Mouse (Mus musculus): ENCODE data around the gene Zfand6. TPM values are rescaled to one million over a fixed set of nuclear protein-coding genes. Genes with fewer than 3 reads are reported as not detected.

Zfand6 gene
- polyA plus RNA-seq, 1 experiment from 2014 or later: 178 TPM

GRCm38 (mm10) chr7:84618951-84619350 is 70.8 kb downstream of the Zfand6 start:
- Histone ChIP-seq H3K36me3 (ENCODE audit: control insufficient read depth, insufficient read depth) (peaks cover 24% of the 10 kb centered on the region), H3K27ac (ENCODE audit: low read depth, low read length) (no peak overlapping the region), H3K4me2 (replicated peaks; ENCODE audit: low read depth) (no peak overlapping the region), H3K27me3 (replicated peaks; ENCODE audit: control insufficient read depth, insufficient read depth, low read length) (no peaks in the 10 kb centered on the region), H3K9me3 (ENCODE audit: control insufficient read depth) (no peaks in the 10 kb centered on the region), H3K4me1 (replicated peaks; ENCODE audit: control insufficient read depth, insufficient read depth, low read length) (no peaks in the 10 kb centered on the region), H3K9ac (ENCODE audit: low read depth, low read length) (no peak overlapping the region), H3K4me3 (ENCODE audit: low read depth, low read length) (no peak overlapping the region)
- no peak for TF ChIP-seq CTCF (IDR thresholded peaks at IDR 0.05; ENCODE audit: low read depth)
- ATAC-seq: no peak
- WGBS: 87% methylated on average over 2 of the region's 2 CpGs

- no peak overlapping the region for H3K9ac ChIP-seq (ENCODE audit: low read depth, low read length)
- ATAC-seq: no peak
- no peak overlapping the region for H3K27ac ChIP-seq (ENCODE audit: low read depth, low read length)
- no peaks in the 10 kb centered on the region for H3K27me3 ChIP-seq (replicated peaks; ENCODE audit: control insufficient read depth, insufficient read depth, low read length)
- no peaks in the 10 kb centered on the region for H3K9me3 ChIP-seq (ENCODE audit: control insufficient read depth)
- H3K4me3 ChIP-seq (ENCODE audit: low read depth, low read length): no peak overlapping the region
- no peak overlapping the region for H3K4me2 ChIP-seq (replicated peaks; ENCODE audit: low read depth)
- 67% methylated on average over 4 of the region's 4 CpGs for WGBS
- H3K4me1 ChIP-seq (replicated peaks; ENCODE audit: control insufficient read depth, insufficient read depth, low read length): no peaks in the 10 kb centered on the region
- TF ChIP-seq CTCF (IDR thresholded peaks at IDR 0.05; ENCODE audit: low read depth): no peak
- peaks cover 12% of the 10 kb centered on the region for H3K36me3 ChIP-seq (ENCODE audit: control insufficient read depth, insufficient read depth)
These were observed 77.3 kb downstream of the Zfand6 start for GRCm38 (mm10) chr7:84612445-84612844.

GRCm38 (mm10) chr7:84611609-84612008 is 78.2 kb downstream of the Zfand6 start:
- no peaks in the 10 kb centered on the region for H3K4me1 ChIP-seq (replicated peaks; ENCODE audit: control insufficient read depth, insufficient read depth, low read length)
- H3K9ac ChIP-seq (ENCODE audit: low read depth, low read length): no peak overlapping the region
- WGBS: 80% methylated on average over 1 of the region's 1 CpGs
- TF ChIP-seq CTCF (IDR thresholded peaks at IDR 0.05; ENCODE audit: low read depth): no peak
- no peak overlapping the region for H3K27ac ChIP-seq (ENCODE audit: low read depth, low read length)
- H3K36me3 ChIP-seq (ENCODE audit: control insufficient read depth, insufficient read depth): peaks cover 7% of the 10 kb centered on the region
- H3K4me2 ChIP-seq (replicated peaks; ENCODE audit: low read depth): no peak overlapping the region
- no peak for ATAC-seq
- no peaks in the 10 kb centered on the region for H3K27me3 ChIP-seq (replicated peaks; ENCODE audit: control insufficient read depth, insufficient read depth, low read length)
- H3K4me3 ChIP-seq (ENCODE audit: low read depth, low read length): no peak overlapping the region
- no peaks in the 10 kb centered on the region for H3K9me3 ChIP-seq (ENCODE audit: control insufficient read depth)

GRCm38 (mm10) chr7:84606293-84606749 is 83.4 kb downstream of the Zfand6 start, which contains the start of gene Fah:
Gene Fah, minus strand, starts transcription at chr7:84606722.
- TF ChIP-seq CTCF (IDR thresholded peaks at IDR 0.05; ENCODE audit: low read depth): no peak
- H3K27ac ChIP-seq (ENCODE audit: low read depth, low read length): peak within 1 kb of the TSS; percentile 51
- 0 out of 2 replicates have a peak, but pooled peaks have one; percentile 21 for ATAC-seq

GRCm38 (mm10) chr7:84605704-84606292 is 84.0 kb downstream of the Zfand6 start:
- no peak for TF ChIP-seq CTCF (IDR thresholded peaks at IDR 0.05; ENCODE audit: low read depth)
- Histone ChIP-seq H3K9me3 (ENCODE audit: control insufficient read depth) (no peaks in the 10 kb centered on the region), H3K4me1 (replicated peaks; ENCODE audit: control insufficient read depth, insufficient read depth, low read length) (no peaks in the 10 kb centered on the region), H3K27me3 (replicated peaks; ENCODE audit: control insufficient read depth, insufficient read depth, low read length) (no peaks in the 10 kb centered on the region), H3K4me2 (replicated peaks; ENCODE audit: low read depth) (peak overlapping the region; percentile 88), H3K36me3 (ENCODE audit: control insufficient read depth, insufficient read depth) (peaks cover 4% of the 10 kb centered on the region; the same call in 1 of the 2 replicates), H3K9ac (ENCODE audit: low read depth, low read length) (peak overlapping the region; percentile 27), H3K27ac (ENCODE audit: low read depth, low read length) (peak overlapping the region; percentile 51), H3K4me3 (ENCODE audit: low read depth, low read length) (peak overlapping the region; percentile 59)
- WGBS: 0% methylated on average over 36 of the region's 36 CpGs
- peak; percentile 74 for ATAC-seq

More at GRCm38 (mm10) chr7:84606293-84606749, 83.4 kb downstream of the Zfand6 start, which contains the start of gene Fah:
- WGBS: 2% methylated on average over 10 of the region's 10 CpGs
- peak within 1 kb of the TSS; percentile 27 for H3K9ac ChIP-seq (ENCODE audit: low read depth, low read length)
- no peaks in the 10 kb centered on the region for H3K4me1 ChIP-seq (replicated peaks; ENCODE audit: control insufficient read depth, insufficient read depth, low read length)
- peak within 1 kb of the TSS; percentile 88 for H3K4me2 ChIP-seq (replicated peaks; ENCODE audit: low read depth)
- no peaks in the 10 kb centered on the region for H3K9me3 ChIP-seq (ENCODE audit: control insufficient read depth)
- H3K4me3 ChIP-seq (ENCODE audit: low read depth, low read length): peak within 1 kb of the TSS; percentile 59
- H3K27me3 ChIP-seq (replicated peaks; ENCODE audit: control insufficient read depth, insufficient read depth, low read length): no peaks in the 10 kb centered on the region
- peaks cover 4% of the 10 kb centered on the region; the same call in 1 of the 2 replicates for H3K36me3 ChIP-seq (ENCODE audit: control insufficient read depth, insufficient read depth)

GRCm38 (mm10) chr7:84605033-84605687 is 84.6 kb downstream of the Zfand6 start:
- TF ChIP-seq CTCF (IDR thresholded peaks at IDR 0.05; ENCODE audit: low read depth): no peak
- peak overlapping the region; percentile 59 for H3K4me3 ChIP-seq (ENCODE audit: low read depth, low read length)
- no peaks in the 10 kb centered on the region for H3K27me3 ChIP-seq (replicated peaks; ENCODE audit: control insufficient read depth, insufficient read depth, low read length)
- H3K27ac ChIP-seq (ENCODE audit: low read depth, low read length): peak overlapping the region; percentile 51
- peak; percentile 66 for ATAC-seq
- H3K4me2 ChIP-seq (replicated peaks; ENCODE audit: low read depth): peak overlapping the region; percentile 88
- H3K36me3 ChIP-seq (ENCODE audit: control insufficient read depth, insufficient read depth): peaks cover 4% of the 10 kb centered on the region; the same call in 1 of the 2 replicates
- no peaks in the 10 kb centered on the region for H3K9me3 ChIP-seq (ENCODE audit: control insufficient read depth)
- H3K4me1 ChIP-seq (replicated peaks; ENCODE audit: control insufficient read depth, insufficient read depth, low read length): no peaks in the 10 kb centered on the region
- 8% methylated on average over 19 of the region's 19 CpGs for WGBS
- H3K9ac ChIP-seq (ENCODE audit: low read depth, low read length): peak overlapping the region; percentile 27

Data from intestine, postnatal 0 days (tissue).